Mouse (Mus musculus) forebrain, embryonic 10.5 days (tissue): ENCODE results near the gene Gpbp1l1. TPM values are rescaled to one million over a fixed set of nuclear protein-coding genes. Genes with fewer than 3 reads are reported as not detected.

ENCODE experiments used
- polyA plus RNA-seq: library from polyadenylated mRNA; unstranded; fragments of >200 nt; fragmentation: Nextera tagmentation; extraction: Ambion mirVana; gene quantifications from 2 replicates; pipeline ENCODE4 v1.2.1, GENCODE M21; 2016

Gpbp1l1 gene
- polyA plus RNA-seq, 1 experiment from 2014 or later = 28.3 TPM

Other genes with a start within 250 kb of the Gpbp1l1 start
- gene Mast2, start 93.5 kb upstream of the Gpbp1l1 start, polyA plus RNA-seq = 15.4 and 15.9 TPM in 2 replicates
- gene Ipp, start 50.1 kb upstream of the Gpbp1l1 start, polyA plus RNA-seq = 19.7 and 22.9 TPM in 2 replicates
- 25.0 and 27.7 TPM in 2 replicates for gene Tmem69, start 1.7 kb upstream of the Gpbp1l1 start, polyA plus RNA-seq
- gene Ccdc17, start 39.0 kb downstream of the Gpbp1l1 start, polyA plus RNA-seq = 2.4 and 3.5 TPM in 2 replicates
- 354 and 376 TPM in 2 replicates for gene Nasp, start 70.3 kb downstream of the Gpbp1l1 start, polyA plus RNA-seq
- 534 and 550 TPM in 2 replicates for gene Akr1a1, start 94.0 kb downstream of the Gpbp1l1 start, polyA plus RNA-seq
- gene Prdx1, start 127.9 kb downstream of the Gpbp1l1 start, polyA plus RNA-seq = 1,457 and 1,472 TPM in 2 replicates
- gene Mmachc, start 150.7 kb downstream of the Gpbp1l1 start, polyA plus RNA-seq = 45.6 and 47.3 TPM in 2 replicates
- gene Ccdc163, start 150.9 kb downstream of the Gpbp1l1 start, polyA plus RNA-seq = 31.5 and 37.0 TPM in 2 replicates
- gene Tesk2, start 163.3 kb downstream of the Gpbp1l1 start, polyA plus RNA-seq = 9.0 and 9.4 TPM in 2 replicates
- 41.3 and 44.1 TPM in 2 replicates for gene Toe1, start 250.0 kb downstream of the Gpbp1l1 start, polyA plus RNA-seq